Mouse (Mus musculus): ENCODE results near the gene Ubl7. TPM values are rescaled to one million over a fixed set of nuclear protein-coding genes. Genes with fewer than 3 reads are reported as not detected.

Gene Ubl7
- polyA plus RNA-seq, 1 experiment from 2014 or later, result 119 TPM

- H3K27me3 ChIP-seq (ENCODE audit: insufficient read depth, low read length), result peaks cover 36% of the 10 kb centered on the region
- ATAC-seq (ENCODE audit: low FRiP score, low TSS enrichment), result no peak
- no peak overlapping the region for H3K4me2 ChIP-seq (replicated peaks; ENCODE audit: low read depth, low read length)
- H3K36me3 ChIP-seq (ENCODE audit: insufficient read depth, low read length), result no peaks in the 10 kb centered on the region
- no peaks in the 10 kb centered on the region for H3K9me3 ChIP-seq (ENCODE audit: low read length)
- WGBS, result 25% methylated on average over 2 of the region's 2 CpGs
- H3K4me3 ChIP-seq (ENCODE audit: low read length), result no peak overlapping the region
- H3K27ac ChIP-seq (ENCODE audit: low read length), result no peak overlapping the region
- H3K9ac ChIP-seq (replicated peaks; ENCODE audit: low read length), result 0 out of 2 replicates have a peak overlapping the region, but pooled peaks have one; percentile 6
- H3K4me1 ChIP-seq (ENCODE audit: insufficient read depth, low read length), result peaks cover 23% of the 10 kb centered on the region
These were observed 32.3 kb downstream of the Ubl7 start for GRCm38 (mm10) chr9:57943067-57943466.

GRCm38 (mm10) chr9:57944572-57944971 is 33.8 kb downstream of the Ubl7 start:
- Histone ChIP-seq H3K27ac (ENCODE audit: low read length) (no peak overlapping the region), H3K4me1 (ENCODE audit: insufficient read depth, low read length) (peaks cover 18% of the 10 kb centered on the region), H3K27me3 (ENCODE audit: insufficient read depth, low read length) (peaks cover 24% of the 10 kb centered on the region), H3K9ac (replicated peaks; ENCODE audit: low read length) (no peak overlapping the region), H3K9me3 (ENCODE audit: low read length) (no peaks in the 10 kb centered on the region), H3K4me2 (replicated peaks; ENCODE audit: low read depth, low read length) (no peak overlapping the region), H3K36me3 (ENCODE audit: insufficient read depth, low read length) (no peaks in the 10 kb centered on the region), H3K4me3 (ENCODE audit: low read length) (no peak overlapping the region)
- no peak for ATAC-seq (ENCODE audit: low FRiP score, low TSS enrichment)
- 25% methylated on average over 5 of the region's 5 CpGs for WGBS

- no peaks in the 10 kb centered on the region for H3K9me3 ChIP-seq (ENCODE audit: low read length)
- peaks cover 10% of the 10 kb centered on the region for H3K4me1 ChIP-seq (ENCODE audit: insufficient read depth, low read length)
- H3K27me3 ChIP-seq (ENCODE audit: insufficient read depth, low read length), result peaks cover 18% of the 10 kb centered on the region
- 86% methylated on average over 8 of the region's 8 CpGs for WGBS
- no peaks in the 10 kb centered on the region for H3K36me3 ChIP-seq (ENCODE audit: insufficient read depth, low read length)
- H3K27ac ChIP-seq (ENCODE audit: low read length), result no peak overlapping the region
- H3K4me2 ChIP-seq (replicated peaks; ENCODE audit: low read depth, low read length), result no peak overlapping the region
- no peak overlapping the region for H3K4me3 ChIP-seq (ENCODE audit: low read length)
- no peak overlapping the region for H3K9ac ChIP-seq (replicated peaks; ENCODE audit: low read length)
- no peak for ATAC-seq (ENCODE audit: low FRiP score, low TSS enrichment)
These were observed 35.2 kb downstream of the Ubl7 start for GRCm38 (mm10) chr9:57945771-57946616.

- ATAC-seq (ENCODE audit: low FRiP score, low TSS enrichment), result no peak
- no peaks in the 10 kb centered on the region for H3K9me3 ChIP-seq (ENCODE audit: low read length)
- 0 out of 2 replicates have a peak, but pooled peaks cover 6% of the 10 kb centered on the region for H3K4me1 ChIP-seq (ENCODE audit: insufficient read depth, low read length)
- WGBS, result 45% methylated on average over 7 of the region's 7 CpGs
- H3K4me3 ChIP-seq (ENCODE audit: low read length), result no peak overlapping the region
- no peaks in the 10 kb centered on the region for H3K36me3 ChIP-seq (ENCODE audit: insufficient read depth, low read length)
- no peak overlapping the region for H3K4me2 ChIP-seq (replicated peaks; ENCODE audit: low read depth, low read length)
- no peak overlapping the region for H3K9ac ChIP-seq (replicated peaks; ENCODE audit: low read length)
- H3K27me3 ChIP-seq (ENCODE audit: insufficient read depth, low read length), result peaks cover 5% of the 10 kb centered on the region; the same call in 1 of the 2 replicates
- no peak overlapping the region for H3K27ac ChIP-seq (ENCODE audit: low read length)
These were observed 36.7 kb downstream of the Ubl7 start for GRCm38 (mm10) chr9:57947381-57948030.

- H3K4me1 ChIP-seq (ENCODE audit: insufficient read depth, low read length), result peaks cover 9% of the 10 kb centered on the region; the same call in 1 of the 2 replicates
- no peaks in the 10 kb centered on the region for H3K9me3 ChIP-seq (ENCODE audit: low read length)
- no peaks in the 10 kb centered on the region; the same call in 1 of the 2 replicates for H3K27me3 ChIP-seq (ENCODE audit: insufficient read depth, low read length)
- WGBS, result 79% methylated on average over 7 of the region's 7 CpGs
- H3K4me2 ChIP-seq (replicated peaks; ENCODE audit: low read depth, low read length), result no peak overlapping the region
- no peak overlapping the region for H3K27ac ChIP-seq (ENCODE audit: low read length)
- H3K9ac ChIP-seq (replicated peaks; ENCODE audit: low read length), result no peak overlapping the region
- no peak for ATAC-seq (ENCODE audit: low FRiP score, low TSS enrichment)
- H3K4me3 ChIP-seq (ENCODE audit: low read length), result no peak overlapping the region
- no peaks in the 10 kb centered on the region for H3K36me3 ChIP-seq (ENCODE audit: insufficient read depth, low read length)
These were observed 37.7 kb downstream of the Ubl7 start for GRCm38 (mm10) chr9:57948333-57948931.

GRCm38 (mm10) chr9:57949102-57949704 is 38.4 kb downstream of the Ubl7 start:
- Histone ChIP-seq H3K9me3 (ENCODE audit: low read length) (no peaks in the 10 kb centered on the region), H3K9ac (replicated peaks; ENCODE audit: low read length) (no peak overlapping the region), H3K27me3 (ENCODE audit: insufficient read depth, low read length) (no peaks in the 10 kb centered on the region; the same call in 1 of the 2 replicates), H3K4me1 (ENCODE audit: insufficient read depth, low read length) (peaks cover 13% of the 10 kb centered on the region; the same call in 1 of the 2 replicates), H3K27ac (ENCODE audit: low read length) (no peak overlapping the region), H3K4me3 (ENCODE audit: low read length) (no peak overlapping the region), H3K4me2 (replicated peaks; ENCODE audit: low read depth, low read length) (no peak overlapping the region), H3K36me3 (ENCODE audit: insufficient read depth, low read length) (no peaks in the 10 kb centered on the region)
- WGBS, result 81% methylated on average over 8 of the region's 8 CpGs
- ATAC-seq (ENCODE audit: low FRiP score, low TSS enrichment), result no peak

GRCm38 (mm10) chr9:57949879-57950278 is 39.1 kb downstream of the Ubl7 start:
- H3K36me3 ChIP-seq (ENCODE audit: insufficient read depth, low read length), result no peaks in the 10 kb centered on the region
- no peak overlapping the region for H3K4me2 ChIP-seq (replicated peaks; ENCODE audit: low read depth, low read length)
- H3K9me3 ChIP-seq (ENCODE audit: low read length), result no peaks in the 10 kb centered on the region
- no peaks in the 10 kb centered on the region; the same call in 1 of the 2 replicates for H3K27me3 ChIP-seq (ENCODE audit: insufficient read depth, low read length)
- ATAC-seq (ENCODE audit: low FRiP score, low TSS enrichment), result no peak
- peaks cover 11% of the 10 kb centered on the region; the same call in 1 of the 2 replicates for H3K4me1 ChIP-seq (ENCODE audit: insufficient read depth, low read length)
- no peak overlapping the region for H3K27ac ChIP-seq (ENCODE audit: low read length)
- no peak overlapping the region for H3K9ac ChIP-seq (replicated peaks; ENCODE audit: low read length)
- 49% methylated on average over 8 of the region's 8 CpGs for WGBS
- no peak overlapping the region for H3K4me3 ChIP-seq (ENCODE audit: low read length)

GRCm38 (mm10) chr9:57950519-57950918 is 39.7 kb downstream of the Ubl7 start:
- Histone ChIP-seq H3K27ac (ENCODE audit: low read length) (no peak overlapping the region), H3K4me3 (ENCODE audit: low read length) (no peak overlapping the region), H3K27me3 (ENCODE audit: insufficient read depth, low read length) (no peaks in the 10 kb centered on the region), H3K9me3 (ENCODE audit: low read length) (no peaks in the 10 kb centered on the region), H3K4me1 (ENCODE audit: insufficient read depth, low read length) (peaks cover 10% of the 10 kb centered on the region; the same call in 1 of the 2 replicates), H3K4me2 (replicated peaks; ENCODE audit: low read depth, low read length) (no peak overlapping the region), H3K36me3 (ENCODE audit: insufficient read depth, low read length) (no peaks in the 10 kb centered on the region), H3K9ac (replicated peaks; ENCODE audit: low read length) (no peak overlapping the region)
- ATAC-seq (ENCODE audit: low FRiP score, low TSS enrichment), result no peak
- WGBS, result 54% methylated on average over 9 of the region's 9 CpGs

GRCm38 (mm10) chr9:57951993-57952392 is 41.2 kb downstream of the Ubl7 start:
- no peaks in the 10 kb centered on the region for H3K9me3 ChIP-seq (ENCODE audit: low read length)
- peaks cover 10% of the 10 kb centered on the region; the same call in 1 of the 2 replicates for H3K4me1 ChIP-seq (ENCODE audit: insufficient read depth, low read length)
- no peak overlapping the region for H3K4me2 ChIP-seq (replicated peaks; ENCODE audit: low read depth, low read length)
- no peak overlapping the region for H3K4me3 ChIP-seq (ENCODE audit: low read length)
- no peak overlapping the region for H3K9ac ChIP-seq (replicated peaks; ENCODE audit: low read length)
- H3K36me3 ChIP-seq (ENCODE audit: insufficient read depth, low read length), result no peaks in the 10 kb centered on the region
- WGBS, result 61% methylated on average over 6 of the region's 6 CpGs
- H3K27me3 ChIP-seq (ENCODE audit: insufficient read depth, low read length), result no peaks in the 10 kb centered on the region
- H3K27ac ChIP-seq (ENCODE audit: low read length), result no peak overlapping the region
- no peak for ATAC-seq (ENCODE audit: low FRiP score, low TSS enrichment)

All from kidney, embryonic 16.5 days (tissue).